Mouse (Mus musculus) MEL (cell line): Measurements from ENCODE around the gene Stac3. TPM values are rescaled to one million over a fixed set of nuclear protein-coding genes. Genes with fewer than 3 reads are reported as not detected.

Experiments used
- DNase-seq: peaks from one replicate; pipeline ENCODE4 v3.0.0; 2011; ENCODE audit warnings: low read depth, low spot score
- H3K27ac ChIP-seq: 2 replicates; pipeline ENCODE4 v1.5.1; 2012; ENCODE audit warnings: low read depth, mild to moderate bottlenecking, control low read depth, low read length, moderate library complexity; ENCODE audit not compliant: control insufficient read depth
- H3K27me3 ChIP-seq, 2 experiments: fragments of 150-350 bp in 1 of 2; sonication (generic) in 1 of 2; 2 replicates each; pipeline ENCODE4 v1.6.1; 2012; ENCODE audit warnings: low read length in 2 of 2, mild to moderate bottlenecking in 2 of 2, improper control_type of control experiment in 1 of 2, moderate library complexity in 1 of 2; ENCODE audit not compliant: insufficient read depth in 2 of 2, control insufficient read depth in 1 of 2
- H3K36me3 ChIP-seq, 2 experiments: 2 replicates each; pipeline ENCODE4 v1.6.1; 2012 to 2014; ENCODE audit warnings: low read length in 2 of 2, improper control_type of control experiment in 1 of 2, inconsistent platforms in 1 of 2, mild to moderate bottlenecking in 1 of 2; ENCODE audit not compliant: insufficient read depth in 2 of 2, control insufficient read depth in 1 of 2
- H3K4me1 ChIP-seq, 2 experiments: fragments of 150-350 bp in 1 of 2; sonication (generic) in 1 of 2; 2 replicates each; pipeline ENCODE4 v1.6.1; 2012; ENCODE audit warnings: low read length in 2 of 2, improper control_type of control experiment in 1 of 2, mild to moderate bottlenecking in 1 of 2; ENCODE audit not compliant: insufficient read depth in 2 of 2, control insufficient read depth in 1 of 2
- H3K4me3 ChIP-seq, 2 experiments: fragments of 150-350 bp in 1 of 2; sonication (generic) in 1 of 2; 2 replicates each; pipeline ENCODE4 v1.5.1; 2012; ENCODE audit warnings: low read depth in 2 of 2, low read length in 2 of 2, mild to moderate bottlenecking in 2 of 2, moderate library complexity in 2 of 2, control low read depth in 1 of 2, improper control_type of control experiment in 1 of 2; ENCODE audit not compliant: control insufficient read depth in 1 of 2, insufficient read depth in 1 of 2
- H3K79me2 ChIP-seq: 2 replicates; pipeline ENCODE4 v1.6.1; 2012; ENCODE audit warnings: mild to moderate bottlenecking, low read length, moderate library complexity; ENCODE audit not compliant: control insufficient read depth, poor library complexity, insufficient read depth
- H3K9ac ChIP-seq: 2 replicates; pipeline ENCODE4 v1.6.1; 2012; ENCODE audit warnings: low read depth, mild to moderate bottlenecking, control low read depth, low read length, moderate library complexity; ENCODE audit not compliant: control insufficient read depth, poor library complexity, severe bottlenecking
- H3K9me3 ChIP-seq: fragments of 150-350 bp; sonication (generic); replicated peaks from 2 replicates; pipeline ENCODE4 v1.6.1; 2012; ENCODE audit warnings: mild to moderate bottlenecking, low read length, improper control_type of control experiment, moderate library complexity; ENCODE audit not compliant: insufficient read depth
- CHD1 ChIP-seq: IDR thresholded peaks from 2 replicates; pipeline ENCODE4 v1.6.1; 2012; ENCODE audit warnings: low read depth, mild to moderate bottlenecking, inconsistent platforms, low read length, improper control_type of control experiment
- CHD2 ChIP-seq: IDR thresholded peaks from 2 replicates; pipeline ENCODE4 v1.6.1; 2011; ENCODE audit warnings: low read length, improper control_type of control experiment
- ELF1 ChIP-seq: IDR thresholded peaks from 2 replicates; pipeline ENCODE4 v1.6.1; 2014; ENCODE audit warnings: low read depth, mild to moderate bottlenecking, inconsistent platforms, low read length, improper control_type of control experiment, moderate library complexity
- GATA1 ChIP-seq: IDR thresholded peaks from 2 replicates; pipeline ENCODE4 v1.6.1; 2011; ENCODE audit warnings: low read depth, low read length, improper control_type of control experiment
- HCFC1 ChIP-seq: IDR thresholded peaks from 2 replicates; pipeline ENCODE4 v1.6.1; 2012; ENCODE audit warnings: low read depth, mild to moderate bottlenecking, inconsistent platforms, low read length, improper control_type of control experiment, moderate library complexity
- KAT2A ChIP-seq: conservative IDR thresholded peaks from 2 replicates; pipeline ENCODE4 v1.6.1; 2012; ENCODE audit warnings: low read depth, low read length, improper control_type of control experiment, inconsistent platforms
- MAFK ChIP-seq: IDR thresholded peaks from 2 replicates; pipeline ENCODE4 v1.6.1; 2011; ENCODE audit warnings: low read depth, mild to moderate bottlenecking, low read length, improper control_type of control experiment, borderline replicate concordance
- MAZ ChIP-seq: IDR thresholded peaks from 2 replicates; pipeline ENCODE4 v1.6.1; 2012; ENCODE audit warnings: low read depth, mild to moderate bottlenecking, inconsistent platforms, low read length, improper control_type of control experiment
- MXI1 ChIP-seq: IDR thresholded peaks from 2 replicates; pipeline ENCODE4 v1.6.1; 2011; ENCODE audit warnings: mild to moderate bottlenecking, low read depth, low read length, improper control_type of control experiment
- MYB ChIP-seq: IDR thresholded peaks from 2 replicates; pipeline ENCODE4 v1.6.1; 2011; ENCODE audit warnings: mild to moderate bottlenecking, low read depth, low read length, improper control_type of control experiment
- NELFE ChIP-seq: IDR thresholded peaks from 2 replicates; pipeline ENCODE4 v1.6.1; 2011; ENCODE audit warnings: low read depth, low read length, improper control_type of control experiment
- POLR2AphosphoS5 ChIP-seq: IDR thresholded peaks from 2 replicates; pipeline ENCODE4 v1.6.1; 2012; ENCODE audit warnings: low read depth, borderline replicate concordance, mild to moderate bottlenecking, inconsistent platforms, low read length, moderate library complexity, mixed read lengths
- SIN3A ChIP-seq: IDR thresholded peaks from 2 replicates; pipeline ENCODE4 v1.6.1; 2012; ENCODE audit warnings: low read length, improper control_type of control experiment, inconsistent platforms
- SMC3 ChIP-seq: IDR thresholded peaks from 2 replicates; pipeline ENCODE4 v1.6.1; 2011; ENCODE audit warnings: low read depth, low read length, improper control_type of control experiment
- TAL1 ChIP-seq: IDR thresholded peaks from 2 replicates; pipeline ENCODE4 v1.6.1; 2012; ENCODE audit warnings: mild to moderate bottlenecking, inconsistent platforms, low read length, moderate library complexity, mixed read lengths
- TCF12 ChIP-seq: IDR thresholded peaks from 2 replicates; pipeline ENCODE4 v1.6.1; 2014; ENCODE audit warnings: low read depth, mild to moderate bottlenecking, inconsistent platforms, low read length, improper control_type of control experiment, moderate library complexity
- UBTF ChIP-seq: IDR thresholded peaks from 2 replicates; pipeline ENCODE4 v1.6.1; 2012; ENCODE audit warnings: low read depth, mild to moderate bottlenecking, inconsistent platforms, low read length, improper control_type of control experiment, moderate library complexity, borderline replicate concordance; ENCODE audit not compliant: insufficient read depth
- USF2 ChIP-seq, 2 experiments: IDR thresholded peaks; 2 replicates each; pipeline ENCODE4 v1.6.1; 2011 to 2012; ENCODE audit warnings: improper control_type of control experiment in 2 of 2, low read length in 2 of 2, borderline replicate concordance in 1 of 2, inconsistent platforms in 1 of 2, low read depth in 1 of 2, mild to moderate bottlenecking in 1 of 2; ENCODE audit not compliant: insufficient read depth in 1 of 2
- ZC3H11A ChIP-seq: IDR thresholded peaks from 2 replicates; pipeline ENCODE4 v1.6.1; 2012; ENCODE audit warnings: low read depth, mild to moderate bottlenecking, inconsistent platforms, low read length, improper control_type of control experiment
- ZKSCAN1 ChIP-seq: IDR thresholded peaks from 2 replicates; pipeline ENCODE4 v1.6.1; 2012; ENCODE audit warnings: low read depth, mild to moderate bottlenecking, inconsistent platforms, low read length, improper control_type of control experiment, moderate library complexity
- ZMIZ1 ChIP-seq: IDR thresholded peaks from 2 replicates; pipeline ENCODE4 v1.6.1; 2012; ENCODE audit warnings: low read depth, mild to moderate bottlenecking, inconsistent platforms, low read length, improper control_type of control experiment, moderate library complexity
- polyA plus RNA-seq, 2 experiments: library from polyadenylated mRNA; stranded (reverse) in 1 of 2; unstranded in 1 of 2; fragments of >175 nt in 1 of 2; fragments of >200 nt in 1 of 2; gene quantifications; 2 replicates each; pipeline versions ENCODE4 v1.2.1 to v1.2.4; 2012; ENCODE audit warnings: low replicate concordance in 2 of 2, low read depth in 1 of 2; ENCODE audit not compliant: insufficient read length in 2 of 2, insufficient read depth in 1 of 2, missing spikeins in 1 of 2
- total RNA-seq: library from RNA; depleted of rRNA; stranded (reverse); fragments of 300-350 nt; gene quantifications from 2 replicates; pipeline ENCODE4 v1.2.3, GENCODE M21; 2012

The Stac3 gene
- total and polyA plus RNA-seq, 3 experiments = 0.25 TPM; not detected in 2

DNA sequence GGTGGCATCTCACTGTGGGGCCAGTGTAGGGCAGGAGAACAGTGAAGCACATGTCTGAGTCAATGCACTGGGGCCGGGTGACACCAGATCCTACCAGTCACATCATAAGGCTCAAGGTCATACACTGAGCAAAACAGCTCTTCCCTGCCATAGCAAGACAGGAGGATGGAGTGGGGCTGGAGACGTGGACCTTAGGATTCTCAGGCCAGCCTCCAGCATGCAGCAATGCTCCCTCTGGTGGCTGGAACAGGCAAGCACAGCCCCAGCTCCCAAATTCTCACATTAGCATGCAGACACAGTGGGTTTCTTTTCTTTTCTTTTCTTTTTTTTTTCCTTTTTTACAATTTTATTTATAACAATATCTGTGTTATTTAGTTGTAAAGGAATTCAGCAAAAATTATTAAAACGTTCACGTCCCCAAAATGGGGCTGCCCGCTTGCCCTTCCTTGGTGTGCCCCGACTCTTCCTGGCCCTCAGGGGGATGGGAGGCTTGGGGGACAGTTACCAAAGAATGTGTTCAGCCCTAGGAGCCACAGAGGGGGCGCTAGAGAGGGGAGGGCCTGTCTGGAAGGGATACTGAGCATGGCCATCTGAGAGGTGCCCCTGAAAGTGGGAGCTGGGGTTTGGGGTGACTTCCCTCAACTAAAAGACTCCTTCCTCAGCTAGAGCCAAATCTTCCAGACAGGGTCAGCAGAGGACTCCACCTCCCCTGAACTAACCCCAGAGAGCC is 36.5 kb downstream of the Stac3 start (continued):
- TF ChIP-seq TAL1 (no peak), KAT2A (no peak), UBTF (no peak)

DNA sequence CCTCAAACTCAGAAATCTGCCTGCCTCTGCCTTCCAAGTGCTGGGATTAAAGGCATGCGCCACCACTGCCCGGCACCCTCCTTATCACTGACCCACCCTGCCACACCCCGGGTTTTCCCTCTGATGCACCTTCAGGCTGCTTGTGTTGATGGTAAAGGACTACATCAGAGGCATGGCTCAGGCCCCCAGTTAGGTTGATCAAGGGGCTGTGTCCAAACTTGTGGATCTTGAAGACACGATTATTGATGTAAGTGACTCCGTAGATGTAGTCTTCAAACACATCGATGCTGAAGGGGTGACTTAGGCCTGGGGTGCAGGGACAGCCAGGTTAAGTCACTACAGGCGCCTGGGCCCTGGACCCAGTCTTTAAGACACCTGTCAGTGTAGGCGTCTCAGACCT is 40.0 kb downstream of the Stac3 start:
- no peak overlapping the region for H3K4me3 ChIP-seq
- no peaks in the 10 kb centered on the region for H3K79me2 ChIP-seq
- DNase-seq = no peak
- no peak for TF ChIP-seq ZKSCAN1
- TF ChIP-seq USF2 (IDR thresholded peaks at IDR 0.05; ENCODE audit: borderline replicate concordance in 1 of 2, insufficient read depth in 1 of 2, low read depth in 1 of 2, low read length in 2 of 2) = no peak
- no peak for TF ChIP-seq NELFE
- TF ChIP-seq KAT2A = no peak
- TF ChIP-seq CHD1 = no peak
- TF ChIP-seq SIN3A = no peak
- no peak for TF ChIP-seq SMC3
- no peak for TF ChIP-seq ELF1
- no peak for TF ChIP-seq TCF12
- no peak for TF ChIP-seq ZC3H11A
- no peak for TF ChIP-seq POLR2AphosphoS5
- no peak for TF ChIP-seq MAZ
- no peak for TF ChIP-seq GATA1
- no peak for TF ChIP-seq MAFK
- TF ChIP-seq CHD2 = no peak
- no peak for TF ChIP-seq HCFC1
- TF ChIP-seq ZMIZ1 = no peak
- TF ChIP-seq MXI1 = no peak
- no peak for TF ChIP-seq MYB
- peaks cover 0 to 6% of the 10 kb centered on the region in 2 experiments; a peak in 2 of 4 replicates for H3K4me1 ChIP-seq
- H3K9me3 ChIP-seq = no peaks in the 10 kb centered on the region
- no peaks in the 10 kb centered on the region; a peak in 1 of 4 replicates for H3K27me3 ChIP-seq
- H3K9ac ChIP-seq = no peak overlapping the region
- no peak overlapping the region for H3K27ac ChIP-seq
- H3K36me3 ChIP-seq = no peaks in the 10 kb centered on the region
